Comparison of ENCODE assay signal across 28 mouse cellular contexts in genomic region chr11:11675063-11675462, GRCm38 (mm10). TPM values are rescaled to one million over a fixed set of nuclear protein-coding genes. Genes with fewer than 3 reads are reported as not detected.
DNase-seq lines count a peak whose midpoint lies in the region; ATAC-seq and TF ChIP-seq lines count a peak whose summit lies in the region.
"Had no signal": no experiment of that assay in that cellular context is flagged by ENCODE, and none has a peak within 500 bp of the region (broad histone marks: within the 10 kb centered on the region; RNA-seq: fewer than 3 reads in every experiment).

No protein-coding gene starts in this region.

- no peak for ATAC-seq in midbrain, embryonic 11.5 days (ENCODE audit: low FRiP score)
- no peak for ATAC-seq in midbrain, embryonic 16.5 days
- ATAC-seq: activated CD4-positive, CD25-positive, alpha-beta regulatory T cell, adult 4 months; CD4-positive, CD25-positive, alpha-beta regulatory T cell, adult 4 months; Patski had no signal

- H3K4me2 ChIP-seq in midbrain, embryonic 11.5 days: no peak overlapping the region
- no peak overlapping the region for H3K4me2 ChIP-seq in midbrain, embryonic 16.5 days (ENCODE audit: low read length)
- no peak overlapping the region for H3K4me2 ChIP-seq in CH12.LX (ENCODE audit: insufficient read depth, low read depth, poor library complexity, severe bottlenecking)

- H3K9me3 ChIP-seq in midbrain, embryonic 11.5 days (ENCODE audit: control insufficient read depth, low read length): no peaks in the 10 kb centered on the region
- no peaks in the 10 kb centered on the region for H3K9me3 ChIP-seq in midbrain, embryonic 16.5 days (replicated peaks; ENCODE audit: control insufficient read depth, low read length, poor library complexity, severe bottlenecking)
- H3K9me3 ChIP-seq in CH12.LX (replicated peaks; ENCODE audit: low read length): peaks cover 3% of the 10 kb centered on the region
- no peaks in the 10 kb centered on the region for H3K9me3 ChIP-seq in ES-E14 (ENCODE audit: control insufficient read depth, insufficient read depth, low read depth, low read length)
- no peaks in the 10 kb centered on the region for H3K9me3 ChIP-seq in MEL (replicated peaks; ENCODE audit: insufficient read depth, low read length)
- H3K9me3 ChIP-seq: G1E had no signal

- H3K4me3 ChIP-seq in midbrain, embryonic 11.5 days (ENCODE audit: low read depth, low read length): no peak overlapping the region
- H3K4me3 ChIP-seq in midbrain, embryonic 16.5 days (ENCODE audit: low read depth, low read length): no peak overlapping the region
- H3K4me3 ChIP-seq in CH12.LX (replicated peaks in 1 of 3; ENCODE audit: low read depth in 2 of 3, low read length in 2 of 3, poor library complexity in 1 of 3) (no peak overlapping the region), ES-E14 (ENCODE audit: insufficient read depth in 1 of 2, low read depth in 1 of 2, low read length in 2 of 2, poor library complexity in 1 of 2, severe bottlenecking in 1 of 2) (no peak overlapping the region), MEL (ENCODE audit: control insufficient read depth in 1 of 2, insufficient read depth in 1 of 2, low read depth in 2 of 2, low read length in 2 of 2) (no peak overlapping the region)

- no peaks in the 10 kb centered on the region for H3K4me1 ChIP-seq in midbrain, embryonic 11.5 days (ENCODE audit: control insufficient read depth, insufficient read depth, low read length)
- no peaks in the 10 kb centered on the region for H3K4me1 ChIP-seq in midbrain, embryonic 16.5 days (ENCODE audit: control insufficient read depth, insufficient read depth, low read length)
- H3K4me1 ChIP-seq in CH12.LX (ENCODE audit: control insufficient read depth in 1 of 2, insufficient read depth in 2 of 2) (peaks cover 25 to 64% of the 10 kb centered on the region in 2 experiments; a peak in 3 of 4 replicates), ES-E14 (ENCODE audit: control insufficient read depth in 2 of 2, insufficient read depth in 2 of 2, low read length in 2 of 2, poor library complexity in 1 of 2) (no peaks in the 10 kb centered on the region), MEL (ENCODE audit: control insufficient read depth in 1 of 2, insufficient read depth in 2 of 2, low read length in 2 of 2) (peaks cover 15 to 16% of the 10 kb centered on the region in 2 experiments)

- H3K27ac ChIP-seq in midbrain, embryonic 11.5 days (ENCODE audit: low read depth, low read length): no peak overlapping the region
- no peak overlapping the region for H3K27ac ChIP-seq in midbrain, embryonic 16.5 days (ENCODE audit: low read length)
- H3K27ac ChIP-seq in CH12.LX (ENCODE audit: insufficient read depth, low read depth) (peak overlapping the region; percentile 38; the same call in 1 of the 2 replicates), ES-E14 (ENCODE audit: insufficient read depth, low read depth, low read length, poor library complexity, severe bottlenecking) (no peak overlapping the region), MEL (ENCODE audit: control insufficient read depth, low read depth, low read length) (no peak overlapping the region)

- DNase-seq in midbrain, embryonic 11.5 days (ENCODE audit: low spot score, missing footprints): peak; percentile 35
- DNase-seq in CH12.LX (ENCODE audit: extremely low read depth) (no peak), ES-E14 (ENCODE audit: low read depth, low spot score) (no peak), MEL (ENCODE audit: low read depth, low spot score) (no peak)
- no peak for DNase-seq in gastrocnemius, postnatal 10 days
- no peak for DNase-seq in lung, postnatal 25 days (ENCODE audit: low spot score)
- DNase-seq in cerebellum, adult 18-20 months: no peak
- DNase-seq: adrenal gland, adult 2 months; adrenal gland, adult 8-10 months; adrenal gland, postnatal 10 days; adrenal gland, postnatal 14 days; adrenal gland, postnatal 25 days; adrenal gland, postnatal 36 days; B cell, adult 2 months; cerebellum, adult 11 months; cerebellum, adult 11-12 months; cerebellum, adult 2 months; cerebellum, adult 8-10 months; cerebellum, adult 9-10 months had no signal

- in situ Hi-C loops in CH12.LX (cut with MboI; ENCODE audit: low pct_ligation_motif_present, low pct_unique_long_range_greater_than_20kb, low sequenced_read_pairs): loop anchor here (25.0 kb wide), 1 partner anchor 287 kb away; no protein-coding TSS in a partner anchor
- in situ Hi-C loops in ES-E14 (cut with MboI; ENCODE audit: low sequenced_read_pairs in 2 of 2, unreplicated experiment in 2 of 2): no loop called here

- TF ChIP-seq POLR2A in CH12.LX (IDR thresholded peaks at IDR 0.05; ENCODE audit: low read depth, low read length) (no peak), MEL (IDR thresholded peaks at IDR 0.05; ENCODE audit: control insufficient read depth in 1 of 2, insufficient read depth in 1 of 2, low read depth in 1 of 2, low read length in 2 of 2, poor library complexity in 1 of 2) (no peak)

- TF ChIP-seq EP300 in CH12.LX (IDR thresholded peaks at IDR 0.05; ENCODE audit: low read length) (no peak), MEL (IDR thresholded peaks at IDR 0.05; ENCODE audit: low read depth in 1 of 2, low read length in 2 of 2) (no peak)

- dilution Hi-C loops in CH12.LX (cut with MboI; ENCODE audit: extremely low pct_ligation_motif_present, extremely low pct_unique_long_range_greater_than_20kb, low sequenced_read_pairs): no loop called here

- TF ChIP-seq RAD21 in CH12.LX (IDR thresholded peaks at IDR 0.05; ENCODE audit: low read depth, low read length): no peak
- no peak for TF ChIP-seq RAD21 in MEL (IDR thresholded peaks at IDR 0.05; ENCODE audit: low read depth, low read length)

- H3K36me3 ChIP-seq in midbrain, embryonic 11.5 days (ENCODE audit: control insufficient read depth, insufficient read depth, low read length): no peaks in the 10 kb centered on the region
- H3K36me3 ChIP-seq in midbrain, embryonic 16.5 days (ENCODE audit: control insufficient read depth, insufficient read depth, low read length): no peaks in the 10 kb centered on the region
- H3K36me3 ChIP-seq in CH12.LX (replicated peaks in 1 of 2; ENCODE audit: control insufficient read depth in 1 of 2, insufficient read depth in 1 of 2, low read length in 1 of 2) (no peaks in the 10 kb centered on the region), ES-E14 (ENCODE audit: control insufficient read depth, insufficient read depth, low read length, poor library complexity, severe bottlenecking) (no peaks in the 10 kb centered on the region), MEL (ENCODE audit: control insufficient read depth in 1 of 2, insufficient read depth in 2 of 2, low read length in 2 of 2) (peaks cover 0 to 16% of the 10 kb centered on the region in 2 experiments; a peak in 2 of 4 replicates)

- no peaks in the 10 kb centered on the region for H3K79me2 ChIP-seq in CH12.LX (replicated peaks; ENCODE audit: control insufficient read depth, extremely low read depth, insufficient read depth, poor library complexity, severe bottlenecking)
- H3K79me2 ChIP-seq in MEL (ENCODE audit: control insufficient read depth, insufficient read depth, low read length, poor library complexity): no peaks in the 10 kb centered on the region; the same call in 1 of the 2 replicates

- H3K27me3 ChIP-seq in midbrain, embryonic 11.5 days (ENCODE audit: control insufficient read depth, insufficient read depth, low read length): no peaks in the 10 kb centered on the region
- no peaks in the 10 kb centered on the region for H3K27me3 ChIP-seq in midbrain, embryonic 16.5 days (ENCODE audit: control insufficient read depth, insufficient read depth, low read depth, low read length)
- H3K27me3 ChIP-seq in CH12.LX (replicated peaks): no peaks in the 10 kb centered on the region
- H3K27me3 ChIP-seq in MEL (ENCODE audit: control insufficient read depth in 1 of 2, insufficient read depth in 2 of 2, low read length in 2 of 2): no peaks in the 10 kb centered on the region

- no peak overlapping the region for H3K9ac ChIP-seq in midbrain, embryonic 11.5 days (ENCODE audit: low read length)
- H3K9ac ChIP-seq in midbrain, embryonic 16.5 days (ENCODE audit: low read depth, low read length): no peak overlapping the region
- H3K9ac ChIP-seq in CH12.LX (ENCODE audit: insufficient read depth, low read depth): no peak overlapping the region
- H3K9ac ChIP-seq in ES-E14 (ENCODE audit: insufficient read depth, low read depth, low read length, poor library complexity, severe bottlenecking): no peak overlapping the region
- H3K9ac ChIP-seq in MEL (ENCODE audit: control insufficient read depth, low read depth, low read length, poor library complexity, severe bottlenecking): no peak overlapping the region

- TF ChIP-seq CTCF in CH12.LX (conservative IDR thresholded peaks at IDR 0.05 in 1 of 2, IDR thresholded peaks at IDR 0.05 in 1 of 2; ENCODE audit: low read depth in 2 of 2, low read length in 2 of 2) (no peak), MEL (IDR thresholded peaks at IDR 0.05 in 2 of 3, conservative IDR thresholded peaks at IDR 0.05 in 1 of 3; ENCODE audit: control insufficient read depth in 1 of 3, insufficient read depth in 1 of 3, low read depth in 2 of 3, low read length in 3 of 3, poor library complexity in 1 of 3, severe bottlenecking in 1 of 3) (no peak)

TF ChIP-seq in ES-E14, 5 proteins besides CTCF, POLR2A, EP300 and RAD21 (continues in another document):
- TF ChIP-seq ZNF384 (IDR thresholded peaks at IDR 0.05; ENCODE audit: low read depth, low read length): peak; percentile 64

TF ChIP-seq in MEL, 35 proteins besides CTCF, POLR2A, EP300 and RAD21 (continues in another document):
- no peak for TF ChIP-seq MYC (IDR thresholded peaks at IDR 0.05; ENCODE audit: low read depth, low read length)

RNA-seq across cellular contexts. Expression of gene Ikzf1, which starts 9.7 kb away (rescaled TPM):
- 2.3 and 2.7 TPM in 2 replicates for polyA plus RNA-seq in midbrain, embryonic 11.5 days (2014; fragmentation: Nextera tagmentation; extraction: Ambion mirVana)
- polyA plus RNA-seq in midbrain, embryonic 16.5 days (2015; fragmentation: Nextera tagmentation; extraction: Ambion mirVana): 1.3 and 1.4 TPM in 2 replicates
- total RNA-seq in CH12.LX (2012; rRNA removed) (44.0 and 51.2 TPM in 2 replicates), CH12.LX (2014; rRNA removed) (27.8 and 33.1 TPM in 2 replicates), ES-E14 (2012; rRNA removed) (0.48 and 0.49 TPM in 2 replicates), MEL (2012; rRNA removed) (90.6 and 97.3 TPM in 2 replicates)
- polyA plus RNA-seq in CH12.LX (2012; ENCODE audit: insufficient read length, low read depth) (56.8 and 68.7 TPM in 2 replicates), MEL (2012; ENCODE audit: insufficient read depth in 1 of 2, insufficient read length in 2 of 2, low read depth in 1 of 2, low replicate concordance in 2 of 2, missing spikeins in 1 of 2) (100 to 1,000 TPM in 1 of 2 experiments, 10 to 100 TPM in 1; 28.0 to 128 TPM)
- 1 to 10 TPM; 1.1 to 2.6 TPM for total RNA-seq in gastrocnemius, postnatal 10 days (2021)
- polyA plus RNA-seq: Patski had no signal

RNA-seq across cellular contexts. Expression of gene 4930512M02Rik, which starts 47.4 kb away (rescaled TPM):
- not detected in 2 replicates for polyA plus RNA-seq in midbrain, embryonic 11.5 days (2014; fragmentation: Nextera tagmentation; extraction: Ambion mirVana)
- not detected in 2 replicates for polyA plus RNA-seq in midbrain, embryonic 16.5 days (2015; fragmentation: Nextera tagmentation; extraction: Ambion mirVana)
- total RNA-seq in CH12.LX (2012; rRNA removed) (not detected in 2 replicates), CH12.LX (2014; rRNA removed) (not detected in 2 replicates), ES-E14 (2012; rRNA removed) (not detected in 2 replicates), MEL (2012; rRNA removed) (not detected in 2 replicates)
- polyA plus RNA-seq in CH12.LX (2012; ENCODE audit: insufficient read length, low read depth) (not detected in 2 replicates), MEL (2012; ENCODE audit: insufficient read depth in 1 of 2, insufficient read length in 2 of 2, low read depth in 1 of 2, low replicate concordance in 2 of 2, missing spikeins in 1 of 2) (not detected)
- total RNA-seq in gastrocnemius, postnatal 10 days (2021): not detected
- total RNA-seq: adrenal gland, adult 18-20 months; adrenal gland, adult 2 months; adrenal gland, adult 8-10 months; adrenal gland, postnatal 10 days; adrenal gland, postnatal 14 days; adrenal gland, postnatal 25 days; adrenal gland, postnatal 36 days; adrenal gland, postnatal 4 days; G1E had no signal
- polyA plus RNA-seq: activated CD4-positive, CD25-positive, alpha-beta regulatory T cell, adult 4 months; adrenal gland, adult 2 months; brain, embryonic 14.5 days; C2C12; CD4-positive, CD25-positive, alpha-beta regulatory T cell, adult 4 months; cerebellum, adult 2 months; G1E; Patski had no signal

Comparison
In these comparisons a context has a peak if more than half of its experiments do, and no peak if none do; other contexts are left out.
1. RNA of gene Ikzf1, which starts 9.7 kb away (total RNA-seq): 90.6 to 97.3 TPM in MEL and 27.8 to 51.2 TPM in CH12.LX; 1.1 to 2.6 TPM in gastrocnemius, postnatal 10 days and 0.48 to 0.49 TPM in ES-E14; every median in the first group is over 4 times any median in the second.